Mouse (Mus musculus) urinary bladder, adult 2 months (tissue): ENCODE results near the gene Gbp2b. TPM values are rescaled to one million over a fixed set of nuclear protein-coding genes. Genes with fewer than 3 reads are reported as not detected.
"Not testable (repeated sequence)": the region's sequence is repeated elsewhere in the genome, so short reads cannot be mapped to it uniquely, and the experiment has no call there.

ENCODE experiments used
- DNase-seq: peaks from one replicate; pipeline ENCODE4 v3.0.0; 2022; ENCODE audit warnings: low spot score
- polyA plus RNA-seq: library from polyadenylated mRNA; depleted of rRNA; stranded (reverse); fragments of >200 nt; gene quantifications from 2 replicates; pipeline ENCODE4 v1.2.3, GENCODE M21; 2012; rRNA removed

Gene Gbp2b
- polyA plus RNA-seq, 1 experiment: 0.78 TPM

DNA sequence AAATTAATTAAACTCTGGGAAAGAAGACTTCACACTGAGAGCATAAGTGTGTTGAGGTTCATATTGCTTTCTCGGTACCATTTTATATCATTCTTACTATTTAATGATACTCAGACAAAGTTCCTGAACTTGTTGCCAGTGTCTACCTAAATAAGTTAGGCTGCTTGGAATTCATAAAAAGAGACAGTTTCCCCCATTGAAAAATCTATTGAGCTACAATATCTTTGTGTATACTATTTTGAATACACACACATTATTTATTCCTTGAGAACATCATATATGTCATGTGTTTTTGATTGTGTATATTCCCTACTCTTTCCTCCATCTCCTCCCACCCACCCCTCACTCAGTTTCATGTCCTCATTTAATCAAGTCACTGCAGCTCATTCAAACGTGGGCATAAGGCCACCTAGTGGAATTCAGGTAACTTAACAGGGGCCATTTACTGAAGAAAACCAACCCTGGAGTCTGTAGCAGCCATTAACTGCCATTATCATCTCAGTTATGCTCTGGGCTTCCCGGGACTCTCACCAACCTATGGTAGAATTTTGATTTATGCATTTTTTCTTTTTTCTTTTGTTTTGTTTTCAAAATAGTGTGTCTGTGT, 26.4 kb downstream of the Gbp2b start:
- DNase-seq: no peak

DNA sequence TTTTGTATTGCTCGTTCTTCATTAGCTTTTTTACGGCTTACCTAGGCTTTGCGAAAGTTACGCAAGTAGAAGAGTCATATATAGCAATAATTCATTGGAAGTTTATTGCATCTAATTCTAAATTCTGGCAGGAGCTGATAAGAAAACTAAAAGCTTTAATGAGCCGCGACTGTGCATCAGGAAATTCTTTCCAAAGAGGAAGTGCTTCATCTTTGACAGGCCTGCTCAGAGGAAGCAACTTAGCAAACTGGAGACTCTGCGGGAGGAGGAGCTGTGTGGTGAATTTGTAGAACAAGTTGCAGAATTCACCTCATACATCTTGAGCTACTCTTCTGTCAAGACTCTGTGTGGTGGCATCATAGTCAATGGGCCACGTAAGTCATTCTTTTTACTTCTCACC, 35.7 kb downstream of the Gbp2b start:
- DNase-seq: no peak

GRCm38 (mm10) chr3:142640201-142640600, 45.6 kb downstream of the Gbp2b start:
- peak; percentile 36 for DNase-seq

DNA sequence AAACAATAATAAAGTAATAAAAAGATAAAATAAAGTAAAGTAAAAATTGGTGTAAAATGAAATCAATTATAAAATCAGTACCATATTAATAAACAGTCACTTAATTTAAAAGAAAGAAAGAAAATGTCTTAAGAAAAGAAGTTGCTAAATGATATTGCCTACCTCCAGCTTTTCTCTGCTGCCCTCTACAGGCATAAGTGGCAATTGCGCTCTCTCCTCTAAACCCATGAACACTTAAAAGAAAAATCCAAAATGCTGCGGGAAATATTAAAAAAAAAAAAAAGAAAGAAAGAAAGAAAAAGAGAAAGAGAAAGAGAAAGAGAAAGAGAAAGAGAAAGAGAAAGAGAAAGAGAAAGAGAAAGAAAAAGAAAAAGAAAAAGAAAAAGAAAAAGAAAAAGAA, 51.3 kb downstream of the Gbp2b start:
- DNase-seq: not testable (repeated sequence)

- not testable (repeated sequence) for DNase-seq
Measured at GRCm38 (mm10) chr3:142647836-142648235, 53.2 kb downstream of the Gbp2b start.

DNA sequence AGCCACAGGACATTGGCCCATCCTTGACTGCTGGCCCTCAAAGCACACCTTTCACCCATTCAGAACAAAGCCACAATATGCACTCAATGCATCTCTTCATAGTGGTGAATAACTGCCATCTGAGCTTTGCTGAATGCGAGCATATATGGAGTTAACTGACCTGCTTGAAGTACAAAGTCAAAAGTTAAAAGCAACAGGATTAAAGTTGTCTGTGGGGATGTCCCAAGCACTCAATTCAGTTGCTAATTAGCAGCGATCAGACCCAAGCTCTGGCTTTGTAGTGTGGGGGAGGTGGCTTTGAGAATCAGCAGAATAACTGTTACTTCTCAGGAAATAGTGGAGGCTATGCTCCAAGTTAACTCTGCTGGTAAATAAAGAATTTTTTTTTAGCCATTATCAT, 55.6 kb downstream of the Gbp2b start:
- no peak for DNase-seq

DNA sequence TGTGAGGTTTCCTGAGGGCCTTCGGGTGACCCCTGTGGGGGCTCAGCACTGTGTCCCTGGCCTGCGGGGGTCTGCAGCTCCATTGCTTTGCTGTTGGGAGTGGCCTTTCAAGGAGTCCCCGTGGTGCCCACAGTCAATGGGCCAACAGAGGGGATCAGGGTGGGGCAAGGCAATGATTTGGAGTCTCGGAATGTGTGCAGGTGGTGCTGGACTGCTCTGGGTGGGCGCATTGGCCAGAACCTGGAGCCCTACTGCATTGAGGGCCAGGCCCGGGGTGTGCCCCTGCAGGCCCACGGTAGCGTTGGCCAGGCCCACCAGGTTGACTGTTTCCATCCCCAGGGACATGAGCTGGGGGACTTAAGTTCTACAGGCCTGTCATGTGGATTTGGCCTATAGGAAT, 70.1 kb downstream of the Gbp2b start:
- DNase-seq: no peak

Other genes starting within 250 kb of the Gbp2b start
- 67.3 and 73.8 TPM in 2 replicates for gene Pdlim5, start 199.2 kb upstream of the Gbp2b start, polyA plus RNA-seq
- 18.0 and 31.9 TPM in 2 replicates for gene Gbp5, start 100.9 kb upstream of the Gbp2b start, polyA plus RNA-seq
- 8.4 and 19.1 TPM in 2 replicates for gene Gbp7, start 64.5 kb upstream of the Gbp2b start, polyA plus RNA-seq
- gene Gbp3, start 34.8 kb upstream of the Gbp2b start, polyA plus RNA-seq: 40.3 and 56.4 TPM in 2 replicates
- 76.1 and 142 TPM in 2 replicates for gene Gbp2, start 25.8 kb downstream of the Gbp2b start, polyA plus RNA-seq
- gene Kyat3, start 106.2 kb downstream of the Gbp2b start, polyA plus RNA-seq: 8.4 and 9.0 TPM in 2 replicates
- gene Gtf2b, start 170.2 kb downstream of the Gbp2b start, polyA plus RNA-seq: 36.3 and 44.0 TPM in 2 replicates